In the genomic region with DNA sequence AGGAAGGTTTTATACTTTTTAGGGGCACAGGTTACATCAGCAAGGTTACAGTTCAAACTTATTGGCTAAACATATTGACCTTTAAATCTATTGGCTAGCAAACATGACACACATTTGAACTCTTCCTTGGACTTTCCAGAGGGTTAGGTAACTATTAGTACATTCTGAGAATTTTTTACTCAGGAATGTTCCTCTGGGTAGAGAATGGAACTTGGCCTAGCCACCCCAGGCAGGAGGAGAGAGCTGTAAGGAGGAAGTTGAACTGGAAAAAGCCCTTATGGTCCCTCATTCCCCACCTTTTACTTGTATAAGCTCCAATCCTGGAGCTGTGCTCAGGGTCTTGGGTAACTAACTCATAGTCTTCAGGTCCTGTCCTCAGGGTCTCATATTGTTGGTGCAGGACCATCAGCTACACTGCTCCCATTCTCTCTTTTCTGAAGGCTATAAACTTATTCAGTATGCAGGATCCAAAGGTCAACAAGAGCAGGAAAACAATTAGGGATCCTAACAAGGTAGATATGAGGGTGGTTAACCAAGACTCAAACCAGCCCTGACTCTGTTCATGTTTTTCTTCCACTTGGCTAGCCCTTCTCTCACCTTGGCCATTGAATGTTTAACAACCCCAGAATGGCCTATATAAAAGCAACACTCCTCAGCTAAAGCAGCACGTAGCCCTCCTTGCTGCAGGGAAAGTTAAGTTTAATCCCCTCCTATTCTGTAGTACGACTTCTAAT, we compare ENCODE assay signal across 20 mouse cellular contexts.
DNase-seq lines count a peak whose midpoint lies in the region; ATAC-seq and TF ChIP-seq lines count a peak whose summit lies in the region.
"Had no signal": no experiment of that assay in that cellular context is flagged by ENCODE, and none has a peak within 500 bp of the region (broad histone marks: within the 10 kb centered on the region; RNA-seq: fewer than 3 reads in every experiment).

No protein-coding gene starts in this region.

- no peak overlapping the region for H3K9ac ChIP-seq in kidney, embryonic 14.5 days (ENCODE audit: low read depth, low read length)
- no peak overlapping the region for H3K9ac ChIP-seq in intestine, embryonic 16.5 days (ENCODE audit: low read depth, low read length)
- H3K9ac ChIP-seq: embryonic facial prominence, embryonic 12.5 days; forebrain, embryonic 12.5 days; hindbrain, embryonic 13.5 days; limb, embryonic 12.5 days; liver, embryonic 15.5 days had no signal

- no peak for ATAC-seq in kidney, embryonic 14.5 days (ENCODE audit: low FRiP score, low TSS enrichment)
- peak; percentile 81 for ATAC-seq in intestine, embryonic 16.5 days

- no peaks in the 10 kb centered on the region for H3K36me3 ChIP-seq in kidney, embryonic 14.5 days (ENCODE audit: control insufficient read depth, insufficient read depth, low read length)
- H3K36me3 ChIP-seq in intestine, embryonic 16.5 days (ENCODE audit: control insufficient read depth, insufficient read depth, low read length), result no peaks in the 10 kb centered on the region
- H3K36me3 ChIP-seq: embryonic facial prominence, embryonic 12.5 days; forebrain, embryonic 12.5 days; liver, embryonic 15.5 days had no signal

- DNase-seq in kidney, adult 18-20 months, result peak; percentile 38
- peak; percentile 19 for DNase-seq in Muller cell, postnatal 12 days (ENCODE audit: inconsistent ontology term)
- peak; percentile 44 to 65 for DNase-seq in kidney, postnatal 36 days
- no peak for DNase-seq in layer of hippocampus, postnatal 10 days (ENCODE audit: low spot score in 2 of 2)
- no peak for DNase-seq in gastrocnemius, adult 2 months
- DNase-seq: adrenal gland, adult 2 months; cerebellum, adult 2 months; cerebellum, postnatal 25 days; layer of hippocampus, postnatal 36 days; lung, postnatal 4 days; midbrain, embryonic 14.5 days; spleen, adult 18-20 months had no signal

- no peak overlapping the region for H3K27ac ChIP-seq in kidney, embryonic 14.5 days (ENCODE audit: low read depth, low read length)
- peak overlapping the region; percentile 51; the same call in 1 of the 2 replicates for H3K27ac ChIP-seq in intestine, embryonic 16.5 days (ENCODE audit: low read length)
- H3K27ac ChIP-seq in gastrocnemius, adult 2 months, result no peak overlapping the region
- H3K27ac ChIP-seq: embryonic facial prominence, embryonic 12.5 days; forebrain, embryonic 12.5 days; hindbrain, embryonic 13.5 days; limb, embryonic 12.5 days; liver, embryonic 15.5 days had no signal

- no peaks in the 10 kb centered on the region for H3K27me3 ChIP-seq in kidney, embryonic 14.5 days (ENCODE audit: control insufficient read depth, insufficient read depth, low read length)
- no peaks in the 10 kb centered on the region for H3K27me3 ChIP-seq in intestine, embryonic 16.5 days (replicated peaks; ENCODE audit: control insufficient read depth, insufficient read depth, low read length)
- H3K27me3 ChIP-seq: embryonic facial prominence, embryonic 12.5 days; forebrain, embryonic 12.5 days; hindbrain, embryonic 13.5 days; limb, embryonic 12.5 days; liver, embryonic 15.5 days had no signal

- 80% methylated on average over 2 of the region's 2 CpGs for WGBS in kidney, embryonic 14.5 days
- WGBS in intestine, embryonic 16.5 days, result 90% methylated on average over 2 of the region's 2 CpGs

- no peak overlapping the region for H3K4me3 ChIP-seq in kidney, embryonic 14.5 days (ENCODE audit: low read length)
- H3K4me3 ChIP-seq in intestine, embryonic 16.5 days (ENCODE audit: low read length), result no peak overlapping the region
- H3K4me3 ChIP-seq in gastrocnemius, adult 2 months, result no peak overlapping the region
- H3K4me3 ChIP-seq: embryonic facial prominence, embryonic 12.5 days; erythroblast, embryonic 14.5 days; forebrain, embryonic 12.5 days; hindbrain, embryonic 13.5 days; limb, embryonic 12.5 days; liver, embryonic 15.5 days had no signal

- H3K9me3 ChIP-seq in kidney, embryonic 14.5 days (ENCODE audit: control insufficient read depth, low read length), result no peaks in the 10 kb centered on the region
- no peaks in the 10 kb centered on the region for H3K9me3 ChIP-seq in intestine, embryonic 16.5 days (ENCODE audit: control insufficient read depth, low read length)
- H3K9me3 ChIP-seq: embryonic facial prominence, embryonic 12.5 days; forebrain, embryonic 12.5 days; hindbrain, embryonic 13.5 days; limb, embryonic 12.5 days; liver, embryonic 15.5 days had no signal

- H3K4me1 ChIP-seq in kidney, embryonic 14.5 days (ENCODE audit: control insufficient read depth, insufficient read depth, low read length), result no peaks in the 10 kb centered on the region
- no peaks in the 10 kb centered on the region for H3K4me1 ChIP-seq in intestine, embryonic 16.5 days (ENCODE audit: control insufficient read depth, insufficient read depth, low read length)
- H3K4me1 ChIP-seq: embryonic facial prominence, embryonic 12.5 days; forebrain, embryonic 12.5 days; hindbrain, embryonic 13.5 days; limb, embryonic 12.5 days had no signal

- TF ChIP-seq CTCF in gastrocnemius, adult 2 months (IDR thresholded peaks at IDR 0.05), result no peak

- H3K4me2 ChIP-seq in kidney, embryonic 14.5 days (replicated peaks; ENCODE audit: low read depth, low read length), result no peak overlapping the region
- H3K4me2 ChIP-seq in intestine, embryonic 16.5 days (ENCODE audit: low read depth, low read length), result no peak overlapping the region
- H3K4me2 ChIP-seq: embryonic facial prominence, embryonic 12.5 days; forebrain, embryonic 12.5 days; hindbrain, embryonic 13.5 days; limb, embryonic 12.5 days; liver, embryonic 15.5 days had no signal

- intact Hi-C loops in gastrocnemius, adult 2 months (cut with DNase I), result no loop called here

Comparison
In these comparisons a context has a peak if more than half of its experiments do, and no peak if none do; other contexts are left out.
1. DNase-seq: peak in kidney, adult 18-20 months (single experiment), Muller cell, postnatal 12 days (single experiment) and kidney, postnatal 36 days (2 of 2); none in layer of hippocampus, postnatal 10 days (0 of 2) and gastrocnemius, adult 2 months (single experiment).